Mouse (Mus musculus) inflammation-experienced regulatory T-cells, adult 6 months (primary cell): ENCODE measurements around the gene Kmt5a. TPM values are rescaled to one million over a fixed set of nuclear protein-coding genes. Genes with fewer than 3 reads are reported as not detected.
"Not testable (repeated sequence)": the region's sequence is repeated elsewhere in the genome, so short reads cannot be mapped to it uniquely, and the experiment has no call there.

Experiments
- ATAC-seq: one replicate; pipeline ENCODE4 v1.8.0; 2017
- polyA plus RNA-seq, 3 experiments: library from polyadenylated mRNA; unstranded; fragments of 100-300 nt; shearing (Covaris generic); gene quantifications; one replicate each; pipeline ENCODE4 v1.2.1; 2017

The Kmt5a gene
- polyA plus RNA-seq, 3 experiments from 2014 or later = 19.3 to 33.6 (median 23.2) TPM

- ATAC-seq = peak; percentile 27
Measured at GRCm38 (mm10) chr5:124483655-124484396, 44.1 kb downstream of the Kmt5a start.

- no peak for ATAC-seq
Measured at GRCm38 (mm10) chr5:124485654-124486053, 45.9 kb downstream of the Kmt5a start.

- no peak for ATAC-seq
Measured at GRCm38 (mm10) chr5:124488885-124489284, 49.2 kb downstream of the Kmt5a start.

DNA sequence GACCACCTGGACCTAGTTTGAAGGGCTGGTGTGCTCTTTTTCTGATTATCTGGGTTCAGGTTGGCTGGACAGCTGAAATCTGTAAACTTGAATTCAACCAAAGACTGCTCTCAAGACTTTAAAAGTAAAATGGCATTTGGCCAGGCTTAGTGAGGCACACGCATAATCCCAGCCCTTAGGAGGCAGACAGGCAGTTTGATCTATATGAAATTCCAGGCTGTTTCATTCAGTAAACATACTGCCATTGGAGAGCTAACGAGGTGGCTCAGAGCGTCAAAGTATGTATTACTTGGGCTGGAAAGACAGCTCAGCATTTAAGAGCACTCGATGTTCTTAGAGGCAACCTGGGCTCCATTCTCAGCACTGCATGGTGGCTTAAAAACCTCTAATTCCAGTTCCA is 52.0 kb downstream of the Kmt5a start:
- no peak for ATAC-seq

- no peak for ATAC-seq
Measured at GRCm38 (mm10) chr5:124492618-124493017, 52.9 kb downstream of the Kmt5a start.

GRCm38 (mm10) chr5:124493455-124493854 is 53.7 kb downstream of the Kmt5a start:
- no peak for ATAC-seq

DNA sequence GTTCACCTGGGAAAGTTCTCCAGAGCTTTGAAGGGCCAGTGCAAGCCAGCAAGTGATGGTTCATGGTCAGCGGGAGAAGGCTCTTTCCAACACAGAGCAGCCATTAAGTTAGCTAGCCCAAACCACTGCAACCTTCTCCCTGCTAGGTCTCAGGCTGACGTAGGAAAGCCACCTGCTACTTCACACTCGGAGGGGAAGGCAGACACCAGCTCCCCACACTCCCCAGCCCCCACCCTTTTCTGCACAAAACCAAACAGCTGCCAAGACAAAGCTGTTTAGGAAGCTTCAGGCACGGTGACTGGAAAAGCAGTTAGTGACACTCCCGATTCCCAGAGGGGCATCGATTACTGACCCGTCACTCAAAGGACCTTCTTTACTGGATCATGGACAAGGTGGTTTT is 55.8 kb downstream of the Kmt5a start:
- no peak for ATAC-seq

DNA sequence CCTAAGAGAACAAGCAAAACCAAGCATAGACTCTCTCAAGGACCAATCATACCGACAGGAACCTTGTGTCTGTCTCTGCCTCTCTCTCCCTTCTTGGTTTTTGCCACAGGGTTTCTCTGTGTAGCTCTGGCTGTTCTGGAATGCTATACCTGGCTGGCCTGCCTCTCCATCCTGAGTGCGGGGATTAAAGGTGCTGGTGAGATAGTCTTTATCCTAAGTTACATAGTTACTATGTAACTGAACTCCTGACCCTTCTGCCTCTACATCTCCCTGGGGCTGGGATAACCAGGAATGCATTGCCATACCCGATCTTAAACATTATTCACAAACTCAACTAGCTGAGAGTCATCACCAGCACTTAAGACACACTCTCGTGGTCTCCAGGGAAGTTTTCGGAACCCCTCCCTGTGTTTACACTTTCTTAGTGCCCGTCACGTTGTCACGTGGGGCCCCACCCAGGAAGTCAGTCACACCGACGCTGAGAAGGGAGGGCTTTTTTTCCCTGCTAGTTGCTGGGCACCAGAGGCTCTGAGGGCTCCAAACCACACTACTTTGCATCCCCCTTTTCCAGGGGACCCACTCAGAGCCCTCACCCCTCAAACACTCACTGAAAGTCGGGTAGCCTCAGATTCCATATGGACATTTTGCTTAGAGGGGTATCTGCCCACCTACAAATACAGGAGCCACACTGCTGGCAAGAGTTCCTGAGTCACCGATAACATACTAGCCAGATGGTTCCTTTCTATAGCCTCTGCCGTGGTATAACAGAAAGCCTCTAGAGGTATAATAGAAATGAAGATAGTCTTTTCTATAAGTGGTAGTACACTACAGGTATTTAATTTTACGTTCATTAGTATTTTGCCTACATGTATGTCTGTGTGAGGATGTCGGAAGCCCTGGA is 57.1 kb downstream of the Kmt5a start:
- peak; percentile 96 for ATAC-seq

- ATAC-seq = no peak
Measured at GRCm38 (mm10) chr5:124498221-124498876, 58.6 kb downstream of the Kmt5a start.

- no peak for ATAC-seq
Measured at GRCm38 (mm10) chr5:124499001-124499400, 59.3 kb downstream of the Kmt5a start.

GRCm38 (mm10) chr5:124500037-124500436 is 60.3 kb downstream of the Kmt5a start:
- ATAC-seq = not testable (repeated sequence)

DNA sequence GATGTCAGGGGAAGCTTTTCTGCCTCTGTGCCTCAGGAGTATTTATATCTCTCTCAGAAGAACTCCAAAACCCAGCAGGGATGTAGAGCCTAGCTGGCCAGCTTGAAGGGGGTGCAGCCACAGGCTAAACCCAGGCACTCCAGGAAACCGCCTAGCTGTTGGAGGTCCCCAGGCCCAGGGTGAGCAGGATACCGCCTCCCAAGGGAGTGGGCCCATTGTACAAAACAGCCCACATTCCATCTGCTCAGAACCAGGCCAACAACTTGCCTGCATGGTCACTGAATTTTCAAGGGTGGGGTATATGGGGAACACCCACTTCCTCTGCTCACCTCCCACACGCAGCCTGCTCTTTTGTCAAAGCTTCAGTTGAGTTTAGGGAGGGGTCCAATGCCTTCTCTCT is 60.8 kb downstream of the Kmt5a start:
- ATAC-seq = no peak

DNA sequence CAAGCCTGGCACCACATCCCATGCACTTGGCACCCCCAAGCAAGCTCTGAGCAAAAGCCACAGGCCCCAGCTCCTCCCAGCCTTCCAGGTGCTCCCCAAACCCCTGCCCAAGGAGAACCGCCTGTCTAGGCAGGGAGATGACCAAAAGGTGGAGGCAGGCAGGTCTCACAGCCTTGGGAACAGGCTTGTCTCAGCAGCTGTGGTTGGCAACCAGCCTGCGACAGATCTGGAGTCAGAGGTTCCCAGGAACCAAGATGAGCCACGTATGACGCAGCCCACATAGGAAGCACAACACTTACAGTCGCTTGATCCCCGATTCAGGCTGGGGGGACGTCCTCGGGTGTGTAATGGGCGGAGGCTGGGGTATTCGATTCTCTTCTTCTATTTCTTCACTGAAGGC is 61.8 kb downstream of the Kmt5a start:
- no peak for ATAC-seq

- no peak for ATAC-seq
Measured at GRCm38 (mm10) chr5:124503742-124504141, 64.0 kb downstream of the Kmt5a start.

DNA sequence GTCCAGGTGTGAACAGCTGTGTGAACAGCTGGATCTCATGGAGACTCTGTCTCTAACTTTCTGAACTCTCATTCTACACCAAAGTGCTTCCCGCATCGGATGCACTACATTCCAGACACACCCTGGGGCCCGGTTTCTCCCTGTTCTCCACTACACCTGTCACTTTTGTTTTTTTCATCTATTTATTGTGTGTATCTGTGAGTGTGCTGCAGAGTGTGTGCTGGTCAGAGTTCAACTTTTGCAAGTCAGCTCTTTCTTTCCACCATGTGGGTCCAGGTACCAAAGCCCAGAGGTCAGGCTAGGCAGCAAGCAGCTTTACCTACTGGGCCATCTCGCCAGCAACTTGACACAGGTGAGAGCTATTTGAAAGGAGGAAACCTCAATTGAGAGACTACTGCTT is 65.5 kb downstream of the Kmt5a start:
- ATAC-seq = no peak

DNA sequence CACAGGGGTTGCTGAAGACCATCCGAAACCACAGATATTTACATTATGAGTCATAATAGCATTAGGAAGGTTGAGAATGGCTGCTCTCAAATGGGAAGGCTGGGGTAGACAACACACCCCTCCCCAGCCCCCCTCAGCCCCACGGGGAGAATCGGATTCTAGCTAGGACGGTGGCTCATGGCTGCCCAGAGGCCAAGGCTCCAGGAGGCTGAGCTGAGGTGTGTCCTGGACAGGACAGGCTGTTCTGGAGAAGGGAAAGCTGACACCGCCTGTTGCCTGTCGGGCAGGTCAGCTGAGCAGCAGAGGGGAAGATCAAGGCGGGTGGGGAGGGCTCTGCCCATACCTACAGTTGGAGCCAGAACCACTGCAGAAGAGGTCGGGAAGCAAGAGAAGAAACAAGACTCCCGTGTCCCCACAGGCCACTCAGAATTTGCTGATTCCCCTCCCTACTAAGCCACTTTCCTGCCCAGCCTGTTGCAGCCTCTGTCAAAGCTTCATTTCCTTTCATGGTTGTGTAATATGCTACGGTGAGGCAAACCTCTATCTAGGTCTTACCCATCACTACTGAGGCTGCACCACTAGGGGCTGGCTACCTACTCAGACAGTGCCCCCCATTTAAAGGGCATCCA is 67.1 kb downstream of the Kmt5a start:
- ATAC-seq = no peak

- no peak for ATAC-seq
Measured at GRCm38 (mm10) chr5:124509200-124509599, 69.5 kb downstream of the Kmt5a start.

DNA sequence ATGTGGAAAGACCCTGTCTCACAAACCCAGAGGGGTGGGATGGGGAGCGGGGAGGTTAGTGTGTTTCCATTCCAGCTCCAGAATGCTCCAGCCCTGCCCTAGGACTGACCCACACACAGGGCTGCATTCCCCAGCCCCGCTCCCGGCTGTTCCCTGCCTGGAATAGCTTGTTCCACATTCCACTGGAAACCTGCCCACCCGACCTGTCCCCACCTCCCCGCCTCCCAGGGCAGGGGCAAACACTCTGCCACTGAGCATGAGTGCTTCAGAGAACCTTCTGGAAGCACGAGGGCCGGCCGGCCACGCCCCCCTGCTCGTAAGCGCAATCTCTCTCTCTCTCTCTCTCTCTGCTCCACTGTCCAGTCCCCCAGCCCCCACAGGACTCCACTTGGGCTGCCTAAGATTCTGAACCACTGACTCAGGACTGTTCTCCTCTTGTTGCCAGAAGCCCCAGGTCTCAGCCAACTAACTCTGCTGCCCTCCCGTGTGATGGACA is 70.1 kb downstream of the Kmt5a start:
- no peak for ATAC-seq

DNA sequence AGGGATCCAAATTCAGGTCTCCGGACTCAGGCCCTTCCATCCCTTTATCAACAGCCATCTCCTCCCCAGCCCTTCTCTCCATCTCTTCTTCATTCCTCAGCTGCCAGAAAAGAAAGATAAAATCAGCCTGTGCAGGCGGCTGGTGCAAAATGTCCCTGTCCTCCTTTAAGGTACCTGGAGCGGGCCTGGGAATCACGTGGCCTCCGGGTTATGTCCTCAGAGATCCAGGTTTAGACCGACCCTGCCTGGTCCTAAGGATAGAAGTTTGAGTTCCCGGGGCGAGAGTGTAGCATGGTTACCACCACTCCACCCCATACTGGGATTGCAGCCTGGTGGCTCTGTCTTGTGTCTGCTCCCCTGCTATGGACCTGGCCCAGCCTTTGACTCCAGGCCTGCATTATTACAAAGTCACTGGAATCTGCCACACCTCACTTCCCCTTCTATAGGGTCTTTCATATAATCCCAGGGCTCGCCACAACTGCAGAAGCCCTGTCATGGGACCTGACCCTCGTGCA is 70.9 kb downstream of the Kmt5a start:
- ATAC-seq = no peak
